Mouse (Mus musculus) lung, postnatal 0 days (tissue): ENCODE measurements around the gene Gm20388.

Experiments
- CTCF ChIP-seq: IDR thresholded peaks from 2 replicates; pipeline ENCODE4 v1.5.1; 2016; ENCODE audit warnings: antibody characterized with exemption, mild to moderate bottlenecking
- EP300 ChIP-seq: IDR thresholded peaks from 2 replicates; pipeline ENCODE4 v1.6.1; 2016; ENCODE audit warnings: antibody characterized with exemption, mild to moderate bottlenecking, control low read depth

- TF ChIP-seq CTCF (no peak), EP300 (no peak)
Observed at GRCm38 (mm10) chr8:123892586-123893155, 3982.0 kb downstream of the Gm20388 start.
